Mouse (Mus musculus) kidney, adult 8-10 months (tissue): ENCODE results near the gene Fndc7.
"Not testable (repeated sequence)": the region's sequence is repeated elsewhere in the genome, so short reads cannot be mapped to it uniquely, and the experiment has no call there.

Experiments used
- DNase-seq, 2 experiments: peaks; one replicate each; pipeline ENCODE4 v3.0.0; 2022

Fndc7 gene

DNA sequence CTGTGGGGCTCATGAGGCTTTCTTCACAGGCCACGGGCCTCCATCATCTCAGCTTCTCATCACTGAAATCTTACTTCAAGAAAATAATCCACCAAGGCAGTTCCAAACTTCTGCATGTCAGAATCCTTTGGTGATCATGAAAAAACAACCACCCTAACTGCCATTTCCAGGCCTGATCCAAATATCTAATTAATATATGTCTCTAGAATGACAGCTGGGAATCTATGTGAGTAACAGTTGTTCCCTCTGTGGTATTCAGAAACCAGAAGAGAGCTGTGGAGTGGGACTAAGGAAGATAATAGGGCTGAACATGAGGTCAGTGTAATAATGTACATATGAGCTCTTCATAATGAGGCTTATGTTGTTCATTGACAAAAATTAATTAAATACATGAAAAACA, 36.5 kb downstream of the Fndc7 start:
- DNase-seq = no peak

DNA sequence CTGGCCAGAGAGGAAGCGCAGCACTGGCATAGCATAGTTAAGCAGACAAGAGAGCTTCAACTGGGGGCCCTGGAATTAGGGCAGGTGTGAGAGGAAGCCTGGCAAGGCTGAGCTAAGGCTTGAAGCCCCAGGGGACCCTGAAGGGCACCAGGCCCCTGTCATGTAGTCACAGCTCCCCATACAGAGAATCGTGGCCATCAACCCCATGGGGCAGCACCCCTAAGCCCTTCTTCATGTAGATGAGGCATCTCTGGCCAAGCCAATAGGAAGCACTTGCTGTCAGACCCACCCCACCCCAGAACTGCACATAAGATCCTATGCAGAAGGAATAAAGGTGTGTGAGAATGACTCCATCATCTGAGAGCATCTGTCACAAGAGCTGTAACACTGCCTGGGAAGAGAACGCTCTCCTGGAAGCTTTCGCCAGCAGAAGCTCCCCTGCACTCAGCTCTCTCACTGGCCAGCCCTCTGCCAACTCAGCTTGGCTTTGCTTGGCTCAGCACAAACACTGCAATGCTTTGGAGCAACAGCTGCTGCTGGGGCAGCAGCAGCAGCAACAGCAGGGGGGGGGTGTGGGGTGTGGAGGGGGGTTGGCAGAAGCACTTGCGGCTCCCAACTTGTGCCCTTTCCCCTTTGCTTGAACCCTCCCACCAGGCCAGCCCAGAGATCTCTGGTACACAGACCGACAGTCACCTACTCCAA, 37.7 kb downstream of the Fndc7 start:
- peak in 1 of 2 experiments; percentile 21 for DNase-seq

DNA sequence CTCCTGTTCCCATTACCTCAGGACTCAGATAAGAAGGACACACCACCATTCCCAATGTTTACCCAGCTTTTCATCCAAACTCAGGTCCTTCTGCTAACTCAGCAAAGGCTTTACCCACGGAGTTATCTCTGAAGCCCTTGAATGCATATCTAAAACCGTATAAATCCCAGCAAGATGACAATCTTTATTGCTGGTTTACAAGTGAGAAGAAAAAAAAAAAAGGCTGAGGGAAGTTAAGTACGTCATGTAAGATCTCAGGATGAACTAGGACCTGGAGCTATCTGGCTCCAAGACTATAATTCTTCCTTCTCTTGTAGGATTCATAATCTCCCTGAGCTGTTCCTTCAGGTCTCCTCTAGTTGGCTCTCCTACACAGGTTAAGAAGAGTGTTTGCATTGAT, 38.3 kb downstream of the Fndc7 start:
- DNase-seq = no peak

DNA sequence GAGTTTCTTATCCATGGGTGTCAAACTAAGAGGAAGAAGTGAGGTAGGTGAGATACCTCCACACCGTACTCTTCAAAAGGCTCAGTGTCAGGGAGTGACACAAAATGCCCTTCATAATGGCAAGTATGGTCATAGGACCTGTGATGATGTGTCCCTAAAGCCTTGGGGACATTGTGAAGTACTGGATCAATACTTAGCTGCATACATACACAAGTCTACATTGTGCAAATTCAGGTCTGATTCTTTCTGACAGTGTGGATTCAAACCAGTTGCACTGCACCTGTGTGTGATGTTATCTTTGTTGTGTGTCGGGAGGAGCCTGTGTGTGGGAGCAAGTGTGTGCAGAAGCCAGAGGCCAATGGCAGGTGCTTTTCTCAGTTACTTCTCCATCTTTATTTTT, 38.7 kb downstream of the Fndc7 start:
- no peak for DNase-seq

DNA sequence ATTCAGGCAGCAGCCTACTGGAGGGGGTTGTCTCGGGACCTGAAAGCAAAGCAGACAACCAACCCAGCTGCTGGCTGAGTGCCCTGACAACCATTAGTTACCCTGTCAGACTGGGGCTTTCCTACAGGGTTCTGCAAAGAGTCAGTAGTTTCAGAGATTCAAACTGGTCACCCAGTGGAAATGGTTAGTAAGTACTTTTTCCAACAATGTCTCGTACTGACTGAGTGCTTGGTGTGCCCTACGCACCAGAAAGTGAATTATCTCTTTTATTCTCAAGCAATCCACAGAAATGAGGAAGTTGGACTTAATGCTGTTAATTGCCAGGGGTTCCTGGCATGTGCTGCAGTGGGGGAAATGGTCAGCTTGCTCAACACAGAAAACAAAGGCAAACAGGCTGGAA, 39.3 kb downstream of the Fndc7 start:
- peak in 1 of 2 experiments; percentile 22 for DNase-seq

DNA sequence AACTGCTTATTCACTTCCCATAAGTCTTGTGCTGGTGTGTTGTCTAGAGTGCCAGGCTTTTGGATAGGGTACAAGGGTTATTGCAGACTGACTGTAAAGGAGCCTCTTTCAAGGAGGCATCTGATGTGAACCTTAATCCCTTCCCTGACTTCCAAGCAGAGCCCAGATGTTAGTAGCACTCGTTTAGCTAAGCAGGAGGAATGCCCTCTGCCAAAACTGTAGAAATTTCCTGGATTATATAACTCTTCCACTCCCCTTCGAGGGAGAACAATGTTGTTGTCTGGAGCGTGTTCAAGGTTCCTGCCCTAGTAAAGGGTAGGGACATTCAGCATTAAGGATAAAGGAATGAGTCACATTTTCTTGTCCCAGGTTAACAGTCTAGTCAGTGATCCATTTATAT, 43.2 kb downstream of the Fndc7 start:
- DNase-seq = peak in 1 of 2 experiments; percentile 56

DNA sequence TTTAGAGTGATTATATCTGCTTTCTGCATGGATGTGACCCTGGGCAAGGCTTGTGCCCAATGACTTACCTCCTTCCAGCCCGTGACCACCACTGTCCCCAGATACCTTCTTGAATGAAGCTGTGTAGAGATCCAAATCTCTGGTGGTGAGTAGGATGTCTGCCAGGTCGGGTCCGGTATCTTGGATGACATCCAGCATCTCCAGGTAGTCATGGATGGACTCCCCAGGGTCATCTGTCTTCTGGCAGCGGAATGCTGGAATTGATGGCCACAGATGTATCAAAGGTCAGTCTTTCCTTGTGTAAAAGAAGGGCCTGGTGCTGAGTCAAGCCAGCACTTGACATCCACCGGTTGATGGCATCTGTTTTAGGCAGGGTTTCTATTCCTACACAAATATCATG, 45.3 kb downstream of the Fndc7 start:
- DNase-seq = peak; percentile 68 to 80

DNA sequence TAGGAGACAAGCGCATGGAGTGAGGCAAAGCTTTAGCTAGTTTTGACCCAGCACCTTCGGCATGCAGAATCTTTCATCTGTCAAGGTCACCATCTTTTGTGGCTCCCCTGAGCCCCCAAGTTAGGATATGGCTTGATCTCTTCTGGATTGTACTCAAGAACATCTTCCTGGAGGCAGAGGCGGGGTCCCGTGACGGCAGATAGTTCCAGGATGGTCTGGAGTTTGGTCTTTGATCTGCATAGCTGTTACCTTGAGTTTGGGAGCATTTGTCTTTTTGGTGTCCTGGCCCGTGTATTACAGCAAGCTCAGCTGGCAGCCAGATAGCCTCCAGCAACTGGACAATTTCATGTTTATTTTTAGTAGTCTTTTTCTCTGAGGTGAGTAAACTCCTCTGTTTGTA, 45.8 kb downstream of the Fndc7 start:
- peak in 1 of 2 experiments; percentile 16 for DNase-seq

DNA sequence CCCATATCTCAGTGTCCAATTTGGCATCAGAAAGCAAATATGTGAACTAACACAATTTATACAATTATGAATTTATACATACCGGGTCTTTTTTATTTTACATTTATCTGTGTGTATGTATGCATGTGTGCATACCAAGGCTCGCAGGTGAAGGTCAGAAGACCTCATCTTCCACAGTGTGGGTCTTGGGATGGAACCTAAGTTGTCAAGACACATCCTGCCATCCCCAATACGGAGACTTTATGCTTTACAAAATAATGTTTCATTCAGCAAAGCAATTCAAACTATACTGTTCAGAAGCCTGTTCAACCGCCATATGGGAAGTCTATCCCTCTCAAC, 49.1 kb downstream of the Fndc7 start:
- DNase-seq = no peak

DNA sequence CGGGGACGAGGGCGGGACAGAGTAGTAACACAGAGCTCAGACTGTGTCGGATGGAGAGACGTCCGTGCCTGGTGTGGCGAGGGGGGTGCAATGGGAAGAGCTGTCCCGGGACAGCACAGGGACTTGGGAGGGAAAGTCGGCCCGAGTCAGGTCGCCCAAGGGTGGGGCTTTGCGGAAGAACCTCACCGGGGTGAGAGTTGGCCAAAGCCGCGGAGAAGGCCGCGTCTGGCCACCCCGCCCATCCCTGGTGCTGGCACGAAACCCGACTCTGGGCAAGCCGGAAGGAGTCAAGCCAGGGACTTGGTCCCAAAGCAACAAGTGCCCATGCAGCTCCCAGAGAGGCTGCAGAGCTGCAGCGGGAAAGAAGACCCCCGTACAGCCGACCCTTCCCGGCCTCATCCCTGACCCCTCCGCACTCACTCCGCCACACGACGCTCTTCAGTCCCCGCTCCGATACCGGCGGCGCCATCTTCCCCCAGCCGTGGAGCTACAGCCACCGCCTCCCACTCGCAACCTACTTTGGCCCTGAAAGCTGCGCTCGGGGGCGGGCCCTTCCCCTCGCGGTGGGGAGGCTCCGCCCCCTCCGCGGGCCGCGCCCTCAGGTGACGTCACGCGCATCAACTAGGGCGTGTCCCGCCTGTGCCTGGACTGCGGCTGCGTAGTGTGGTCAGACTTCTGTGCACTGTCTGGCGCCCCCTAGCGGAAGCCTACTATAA, 49.6 kb downstream of the Fndc7 start, which contains the start of gene Stxbp3:
Gene Stxbp3 (minus strand): TSS at position 527 of the 716 bp plus-strand sequence.
- peak; percentile 97 to 99 for DNase-seq

DNA sequence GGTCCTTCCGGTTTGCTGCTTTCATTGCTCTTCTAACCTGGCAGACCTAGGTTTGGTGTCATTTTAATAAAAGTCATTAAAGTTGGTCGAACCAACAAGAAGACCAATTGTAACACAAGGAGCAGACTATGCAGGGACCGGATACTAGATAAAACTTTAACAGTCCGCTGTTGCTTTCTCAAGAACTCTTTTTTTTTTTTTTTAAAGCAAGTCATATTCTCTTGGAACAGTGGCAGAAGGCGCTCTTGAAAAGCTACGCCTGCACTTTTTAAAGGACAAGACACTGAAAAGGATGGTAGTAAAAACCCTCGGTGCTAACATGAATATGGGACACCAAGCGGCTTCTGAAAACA, 50.2 kb downstream of the Fndc7 start:
- DNase-seq = no peak

DNA sequence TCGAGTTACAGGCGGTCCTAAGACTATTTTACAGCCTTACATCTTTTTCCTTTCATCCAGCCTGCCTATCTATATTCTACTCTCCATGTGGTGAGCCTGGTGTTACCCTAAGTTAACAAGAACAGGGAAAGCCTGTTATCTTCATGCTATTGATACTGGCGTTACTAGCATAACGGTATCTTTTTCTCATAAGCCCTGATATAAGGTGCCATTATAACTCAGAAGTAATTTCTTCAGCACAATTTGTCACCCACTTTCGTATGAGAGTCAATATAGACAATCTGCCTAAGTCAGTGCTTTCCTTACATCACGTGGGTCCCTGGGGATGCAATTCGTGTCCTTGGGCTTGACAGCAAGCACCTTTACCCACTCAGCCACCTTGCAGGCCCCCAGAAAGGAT, 50.8 kb downstream of the Fndc7 start:
- no peak for DNase-seq

DNA sequence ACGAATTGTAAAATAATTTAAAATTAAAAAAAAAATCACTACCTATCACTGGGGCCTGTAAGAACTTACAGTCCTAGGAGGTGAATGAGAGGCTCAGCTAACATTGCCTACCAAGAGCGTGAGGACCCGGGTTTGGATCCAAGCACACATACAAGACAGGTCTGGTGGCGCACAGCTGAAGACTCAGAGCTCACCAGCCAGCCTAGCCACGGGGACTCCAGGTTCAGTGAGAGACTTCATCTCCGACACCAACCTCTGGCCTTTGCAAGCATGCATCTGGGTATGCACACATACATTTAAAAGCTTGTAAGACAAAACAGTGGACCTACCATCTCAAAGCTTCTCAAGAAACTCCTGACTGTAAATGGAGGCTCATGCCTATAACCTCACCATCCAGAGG, 52.9 kb downstream of the Fndc7 start:
- no peak for DNase-seq

DNA sequence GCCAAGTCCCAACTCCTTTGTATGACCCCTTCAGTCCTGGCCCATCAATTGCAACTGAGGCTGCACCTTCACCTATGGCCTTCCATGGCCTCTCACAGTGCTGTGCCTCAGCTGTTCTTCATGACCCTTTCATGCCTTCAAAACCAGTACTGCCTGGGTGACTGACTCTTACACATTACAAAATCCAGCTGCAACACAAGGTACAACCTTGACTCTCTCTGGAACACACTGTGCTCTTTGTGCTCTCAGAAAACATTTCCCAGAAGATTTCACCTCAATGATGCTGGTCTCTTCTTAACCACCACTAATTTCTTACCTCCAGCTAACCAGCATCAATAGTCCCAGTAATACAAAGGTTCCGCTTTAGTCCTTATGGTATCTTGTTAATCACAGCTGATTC, 56.1 kb downstream of the Fndc7 start:
- not testable (repeated sequence) for DNase-seq

DNA sequence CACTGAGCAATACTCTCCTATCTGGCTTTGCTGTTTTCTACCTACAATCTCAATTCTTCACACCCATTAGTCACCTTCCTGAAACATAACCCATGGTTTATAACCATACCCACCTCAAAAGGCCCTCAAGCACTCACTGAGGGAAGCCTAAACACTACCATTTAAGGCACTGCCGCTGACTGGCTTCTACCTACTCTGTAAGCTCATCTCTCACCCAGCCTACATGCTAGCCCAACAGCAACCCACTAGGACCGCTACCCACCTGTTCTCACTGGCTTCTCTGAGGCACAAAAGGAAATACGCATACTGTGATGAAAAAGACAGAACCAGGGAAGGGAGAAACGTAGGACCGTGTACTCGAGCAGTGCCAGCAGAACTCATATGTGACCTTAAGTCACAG, 58.1 kb downstream of the Fndc7 start:
- no peak for DNase-seq

DNA sequence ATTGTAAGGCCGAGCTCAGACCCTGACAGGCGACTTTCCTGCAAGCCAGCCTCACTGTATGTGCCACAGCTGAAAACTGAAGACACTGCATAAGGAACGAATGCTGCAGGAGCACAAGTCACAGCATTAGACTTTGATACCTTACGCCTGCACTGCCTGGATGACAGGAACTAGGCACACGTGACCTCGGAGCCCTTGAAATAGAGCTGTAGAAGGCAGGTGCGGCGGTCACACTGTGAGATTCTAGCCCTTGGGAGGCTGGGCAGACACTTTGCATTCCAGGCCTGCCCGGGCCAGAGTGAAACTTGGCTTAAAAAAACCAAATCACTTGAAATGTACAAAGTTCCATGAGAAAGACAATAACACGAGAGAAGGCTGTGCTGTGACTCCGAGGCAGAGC, 59.3 kb downstream of the Fndc7 start:
- DNase-seq = peak; percentile 83 to 84

DNA sequence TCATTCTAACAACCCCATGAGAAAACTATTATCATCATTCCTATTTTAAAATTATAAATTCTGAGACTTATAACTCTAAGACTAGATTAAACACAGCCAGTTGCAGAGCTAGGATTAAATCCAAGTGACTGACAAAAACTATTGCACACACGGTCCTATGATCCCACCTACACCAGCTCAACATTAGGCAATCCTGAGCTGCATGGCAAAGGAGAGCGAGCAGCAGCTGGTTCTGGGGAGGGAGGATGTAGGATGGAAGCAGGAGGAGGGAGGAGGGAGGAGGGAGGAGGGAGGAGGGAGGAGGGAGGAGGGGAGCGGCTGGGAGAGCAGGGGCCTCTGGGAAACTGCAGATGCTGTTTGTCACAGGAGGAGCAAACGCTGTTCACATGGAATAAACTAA, 74.2 kb downstream of the Fndc7 start:
- DNase-seq = no peak

DNA sequence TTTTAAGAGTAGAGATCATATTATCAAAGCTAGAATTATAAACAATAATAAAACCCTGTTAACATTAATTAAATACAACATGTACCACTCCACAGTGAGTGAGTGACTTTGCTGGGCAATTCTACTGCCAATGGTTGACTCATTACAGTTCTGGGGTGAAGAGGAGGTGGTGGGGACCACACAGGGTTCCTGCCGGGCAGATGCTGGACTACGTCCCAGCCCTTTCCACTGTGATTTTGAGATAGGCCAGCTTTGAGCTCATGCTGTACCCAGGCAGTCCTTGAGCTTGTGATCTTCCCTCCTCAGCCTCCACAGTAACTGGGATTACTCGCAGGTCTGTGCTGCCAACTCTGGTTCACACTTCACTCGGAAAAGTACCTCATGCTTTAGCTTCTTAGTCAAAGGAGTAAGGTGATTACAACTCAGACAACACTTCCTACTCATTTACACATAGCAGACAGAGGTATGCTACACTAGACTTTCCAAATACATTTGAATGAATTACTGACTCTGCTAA, 79.0 kb downstream of the Fndc7 start:
- no peak for DNase-seq

DNA sequence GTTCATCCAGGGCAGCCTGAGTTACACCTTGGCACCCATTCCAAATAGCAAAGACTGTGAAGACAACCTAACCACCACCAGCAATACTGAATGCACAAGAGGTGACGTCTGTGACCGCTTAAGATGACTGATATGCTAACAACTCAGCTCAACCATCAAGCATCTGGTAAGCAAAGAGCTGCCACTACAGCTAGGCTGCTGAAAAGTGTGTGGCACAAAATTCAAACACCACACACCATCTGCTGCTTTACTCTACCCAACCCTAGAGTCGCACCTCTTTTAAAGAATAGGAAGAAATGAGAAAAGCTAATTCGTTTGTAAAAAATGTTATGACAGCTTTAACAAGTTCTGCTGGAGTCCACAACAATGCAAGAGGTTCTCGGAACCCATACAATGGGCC, 84.2 kb downstream of the Fndc7 start:
- DNase-seq = no peak
